Mouse (Mus musculus): Measurements from ENCODE around the gene Sptb. TPM values are rescaled to one million over a fixed set of nuclear protein-coding genes. Genes with fewer than 3 reads are reported as not detected.
A peak's percentile ranks its signal among the peaks of the same experiment; 100 is the strongest.

The Sptb gene
- polyA plus RNA-seq, 1 experiment from 2014 or later, result 4.3 TPM

- H3K9ac ChIP-seq (ENCODE audit: low read length), result no peak overlapping the region
- 0 out of 2 replicates have a peak, but pooled peaks cover 3% of the 10 kb centered on the region for H3K4me1 ChIP-seq (ENCODE audit: control insufficient read depth, insufficient read depth, low read length)
- no peak overlapping the region for H3K27ac ChIP-seq (ENCODE audit: low read length)
- H3K4me3 ChIP-seq (replicated peaks; ENCODE audit: low read length), result no peak overlapping the region
- no peaks in the 10 kb centered on the region for H3K36me3 ChIP-seq (ENCODE audit: control insufficient read depth, insufficient read depth, low read length)
- H3K4me2 ChIP-seq (ENCODE audit: low read depth, low read length), result no peak overlapping the region
- no peaks in the 10 kb centered on the region for H3K27me3 ChIP-seq (ENCODE audit: control insufficient read depth, insufficient read depth, low read length)
- WGBS, result 53% methylated on average over 5 of the region's 5 CpGs
- ATAC-seq (ENCODE audit: insufficient read depth, low FRiP score), result no peak
- no peaks in the 10 kb centered on the region for H3K9me3 ChIP-seq (replicated peaks; ENCODE audit: control insufficient read depth, low read length)
Observed at GRCm38 (mm10) chr12:76619847-76620246, 90.5 kb downstream of the Sptb start.

- H3K9ac ChIP-seq (ENCODE audit: low read length), result no peak overlapping the region
- 74% methylated on average over 4 of the region's 4 CpGs for WGBS
- H3K4me2 ChIP-seq (ENCODE audit: low read depth, low read length), result no peak overlapping the region
- no peak overlapping the region for H3K4me3 ChIP-seq (replicated peaks; ENCODE audit: low read length)
- H3K27me3 ChIP-seq (ENCODE audit: control insufficient read depth, insufficient read depth, low read length), result no peaks in the 10 kb centered on the region
- no peaks in the 10 kb centered on the region for H3K36me3 ChIP-seq (ENCODE audit: control insufficient read depth, insufficient read depth, low read length)
- H3K27ac ChIP-seq (ENCODE audit: low read length), result no peak overlapping the region
- 0 out of 2 replicates have a peak, but pooled peaks cover 3% of the 10 kb centered on the region for H3K4me1 ChIP-seq (ENCODE audit: control insufficient read depth, insufficient read depth, low read length)
- H3K9me3 ChIP-seq (replicated peaks; ENCODE audit: control insufficient read depth, low read length), result no peaks in the 10 kb centered on the region
- no peak for ATAC-seq (ENCODE audit: insufficient read depth, low FRiP score)
Observed at GRCm38 (mm10) chr12:76618175-76618574, 92.2 kb downstream of the Sptb start.

- H3K9ac ChIP-seq (ENCODE audit: low read length), result no peak overlapping the region
- no peaks in the 10 kb centered on the region for H3K27me3 ChIP-seq (ENCODE audit: control insufficient read depth, insufficient read depth, low read length)
- 74% methylated on average over 4 of the region's 4 CpGs for WGBS
- H3K4me1 ChIP-seq (ENCODE audit: control insufficient read depth, insufficient read depth, low read length), result 0 out of 2 replicates have a peak, but pooled peaks cover 3% of the 10 kb centered on the region
- no peaks in the 10 kb centered on the region for H3K9me3 ChIP-seq (replicated peaks; ENCODE audit: control insufficient read depth, low read length)
- no peak for ATAC-seq (ENCODE audit: insufficient read depth, low FRiP score)
- no peak overlapping the region for H3K4me3 ChIP-seq (replicated peaks; ENCODE audit: low read length)
- H3K4me2 ChIP-seq (ENCODE audit: low read depth, low read length), result no peak overlapping the region
- H3K27ac ChIP-seq (ENCODE audit: low read length), result no peak overlapping the region
- H3K36me3 ChIP-seq (ENCODE audit: control insufficient read depth, insufficient read depth, low read length), result no peaks in the 10 kb centered on the region
Observed at GRCm38 (mm10) chr12:76615580-76615937, 94.8 kb downstream of the Sptb start.

- no peak overlapping the region for H3K4me3 ChIP-seq (replicated peaks; ENCODE audit: low read length)
- H3K27ac ChIP-seq (ENCODE audit: low read length), result peak overlapping the region; percentile 61
- no peaks in the 10 kb centered on the region for H3K27me3 ChIP-seq (ENCODE audit: control insufficient read depth, insufficient read depth, low read length)
- no peak for ATAC-seq (ENCODE audit: insufficient read depth, low FRiP score)
- no peaks in the 10 kb centered on the region for H3K9me3 ChIP-seq (replicated peaks; ENCODE audit: control insufficient read depth, low read length)
- WGBS, result 54% methylated on average over 12 of the region's 12 CpGs
- no peaks in the 10 kb centered on the region for H3K36me3 ChIP-seq (ENCODE audit: control insufficient read depth, insufficient read depth, low read length)
- no peak overlapping the region for H3K4me2 ChIP-seq (ENCODE audit: low read depth, low read length)
- H3K9ac ChIP-seq (ENCODE audit: low read length), result no peak overlapping the region
- 0 out of 2 replicates have a peak, but pooled peaks cover 3% of the 10 kb centered on the region for H3K4me1 ChIP-seq (ENCODE audit: control insufficient read depth, insufficient read depth, low read length)
Observed at GRCm38 (mm10) chr12:76614868-76615579, 95.3 kb downstream of the Sptb start.

GRCm38 (mm10) chr12:76612621-76613020, 97.7 kb downstream of the Sptb start:
- Histone ChIP-seq H3K9me3 (replicated peaks; ENCODE audit: control insufficient read depth, low read length) (no peaks in the 10 kb centered on the region), H3K9ac (ENCODE audit: low read length) (no peak overlapping the region), H3K4me3 (replicated peaks; ENCODE audit: low read length) (no peak overlapping the region), H3K4me1 (ENCODE audit: control insufficient read depth, insufficient read depth, low read length) (0 out of 2 replicates have a peak, but pooled peaks cover 3% of the 10 kb centered on the region), H3K27me3 (ENCODE audit: control insufficient read depth, insufficient read depth, low read length) (no peaks in the 10 kb centered on the region), H3K27ac (ENCODE audit: low read length) (no peak overlapping the region), H3K36me3 (ENCODE audit: control insufficient read depth, insufficient read depth, low read length) (no peaks in the 10 kb centered on the region), H3K4me2 (ENCODE audit: low read depth, low read length) (no peak overlapping the region)
- no peak for ATAC-seq (ENCODE audit: insufficient read depth, low FRiP score)
- 80% methylated on average over 12 of the region's 12 CpGs for WGBS

GRCm38 (mm10) chr12:76608997-76609565, 101.3 kb downstream of the Sptb start:
- Histone ChIP-seq H3K4me1 (ENCODE audit: control insufficient read depth, insufficient read depth, low read length) (no peaks in the 10 kb centered on the region), H3K9ac (ENCODE audit: low read length) (no peak overlapping the region), H3K4me2 (ENCODE audit: low read depth, low read length) (no peak overlapping the region), H3K36me3 (ENCODE audit: control insufficient read depth, insufficient read depth, low read length) (no peaks in the 10 kb centered on the region), H3K27ac (ENCODE audit: low read length) (no peak overlapping the region), H3K9me3 (replicated peaks; ENCODE audit: control insufficient read depth, low read length) (no peaks in the 10 kb centered on the region), H3K4me3 (replicated peaks; ENCODE audit: low read length) (no peak overlapping the region), H3K27me3 (ENCODE audit: control insufficient read depth, insufficient read depth, low read length) (no peaks in the 10 kb centered on the region)
- no peak for ATAC-seq (ENCODE audit: insufficient read depth, low FRiP score)
- 69% methylated on average over 15 of the region's 15 CpGs for WGBS

- Histone ChIP-seq H3K9ac (ENCODE audit: low read length) (no peak overlapping the region), H3K4me1 (ENCODE audit: control insufficient read depth, insufficient read depth, low read length) (no peaks in the 10 kb centered on the region), H3K36me3 (ENCODE audit: control insufficient read depth, insufficient read depth, low read length) (no peaks in the 10 kb centered on the region), H3K27ac (ENCODE audit: low read length) (no peak overlapping the region), H3K27me3 (ENCODE audit: control insufficient read depth, insufficient read depth, low read length) (no peaks in the 10 kb centered on the region), H3K4me2 (ENCODE audit: low read depth, low read length) (no peak overlapping the region), H3K4me3 (replicated peaks; ENCODE audit: low read length) (no peak overlapping the region), H3K9me3 (replicated peaks; ENCODE audit: control insufficient read depth, low read length) (no peaks in the 10 kb centered on the region)
- WGBS, result 79% methylated on average over 11 of the region's 11 CpGs
- no peak for ATAC-seq (ENCODE audit: insufficient read depth, low FRiP score)
Observed at GRCm38 (mm10) chr12:76608241-76608640, 102.1 kb downstream of the Sptb start.

- H3K9ac ChIP-seq (ENCODE audit: low read length), result no peak overlapping the region
Observed at GRCm38 (mm10) chr12:76605837-76606236, 104.5 kb downstream of the Sptb start.

GRCm38 (mm10) chr12:76604546-76604945, 105.8 kb downstream of the Sptb start:
- H3K36me3 ChIP-seq (ENCODE audit: control insufficient read depth, insufficient read depth, low read length), result no peaks in the 10 kb centered on the region
- no peak for ATAC-seq (ENCODE audit: insufficient read depth, low FRiP score)

More at GRCm38 (mm10) chr12:76605837-76606236, 104.5 kb downstream of the Sptb start:
- Histone ChIP-seq H3K27me3 (ENCODE audit: control insufficient read depth, insufficient read depth, low read length) (no peaks in the 10 kb centered on the region), H3K36me3 (ENCODE audit: control insufficient read depth, insufficient read depth, low read length) (no peaks in the 10 kb centered on the region), H3K27ac (ENCODE audit: low read length) (no peak overlapping the region), H3K4me3 (replicated peaks; ENCODE audit: low read length) (no peak overlapping the region), H3K4me2 (ENCODE audit: low read depth, low read length) (no peak overlapping the region), H3K4me1 (ENCODE audit: control insufficient read depth, insufficient read depth, low read length) (no peaks in the 10 kb centered on the region), H3K9me3 (replicated peaks; ENCODE audit: control insufficient read depth, low read length) (no peaks in the 10 kb centered on the region)
- ATAC-seq (ENCODE audit: insufficient read depth, low FRiP score), result no peak
- 71% methylated on average over 3 of the region's 3 CpGs for WGBS

More at GRCm38 (mm10) chr12:76604546-76604945, 105.8 kb downstream of the Sptb start:
- Histone ChIP-seq H3K4me3 (replicated peaks; ENCODE audit: low read length) (no peak overlapping the region), H3K9me3 (replicated peaks; ENCODE audit: control insufficient read depth, low read length) (no peaks in the 10 kb centered on the region), H3K4me2 (ENCODE audit: low read depth, low read length) (no peak overlapping the region), H3K9ac (ENCODE audit: low read length) (no peak overlapping the region), H3K27ac (ENCODE audit: low read length) (no peak overlapping the region), H3K4me1 (ENCODE audit: control insufficient read depth, insufficient read depth, low read length) (no peaks in the 10 kb centered on the region), H3K27me3 (ENCODE audit: control insufficient read depth, insufficient read depth, low read length) (no peaks in the 10 kb centered on the region)
- WGBS, result 70% methylated on average over 4 of the region's 4 CpGs
